Mouse (Mus musculus): ENCODE results near the gene Isg20l2.
A peak's percentile ranks its signal among the peaks of the same experiment; 100 is the strongest.

The Isg20l2 gene

DNA sequence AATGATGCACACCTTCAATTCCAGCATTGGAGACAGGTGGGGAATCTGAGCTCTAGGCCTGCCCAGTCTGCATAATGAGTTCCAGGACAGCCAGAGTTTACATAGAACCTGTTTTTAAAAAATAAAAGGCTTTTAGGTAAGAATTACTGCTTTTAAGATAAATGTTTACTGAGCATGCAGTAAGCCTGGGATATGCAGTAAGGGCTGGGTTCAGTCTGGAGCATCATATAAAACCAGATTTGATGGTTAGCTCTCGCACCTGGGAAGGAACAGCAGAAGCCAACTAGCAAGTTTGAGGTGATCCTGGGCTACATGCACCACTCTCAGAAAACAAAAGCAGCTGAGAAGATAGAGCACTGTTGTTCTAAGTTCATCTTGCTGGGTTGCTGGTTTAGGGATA lies 11.6 kb upstream of the Isg20l2 start:
- H3K36me3 ChIP-seq (ENCODE audit: insufficient read depth, low read length): peaks cover 81% of the 10 kb centered on the region
- no peaks in the 10 kb centered on the region for H3K9me3 ChIP-seq (ENCODE audit: low read length)
- peak overlapping the region; percentile 92; the same call in 1 of the 2 replicates for H3K4me3 ChIP-seq (replicated peaks; ENCODE audit: low read length)
- H3K27me3 ChIP-seq (ENCODE audit: insufficient read depth, low read length): no peaks in the 10 kb centered on the region
- TF ChIP-seq POU5F1 (IDR thresholded peaks at IDR 0.05; ENCODE audit: borderline replicate concordance, low read length) (no peak), CTCF (conservative IDR thresholded peaks at IDR 0.05; ENCODE audit: low read length) (no peak), NANOG (IDR thresholded peaks at IDR 0.05; ENCODE audit: borderline replicate concordance, low read length) (no peak)
- peaks cover 72% of the 10 kb centered on the region for H3K4me1 ChIP-seq (replicated peaks; ENCODE audit: low read depth, low read length)

- peaks cover 81% of the 10 kb centered on the region for H3K36me3 ChIP-seq (ENCODE audit: insufficient read depth, low read length)
- H3K4me3 ChIP-seq (replicated peaks; ENCODE audit: low read length): peak within 1 kb of the TSS; percentile 92
- H3K27me3 ChIP-seq (ENCODE audit: insufficient read depth, low read length): no peaks in the 10 kb centered on the region
- H3K4me1 ChIP-seq (replicated peaks; ENCODE audit: low read depth, low read length): peaks cover 71% of the 10 kb centered on the region
- no peak for TF ChIP-seq NANOG (IDR thresholded peaks at IDR 0.05; ENCODE audit: borderline replicate concordance, low read length)
- no peak for TF ChIP-seq POU5F1 (IDR thresholded peaks at IDR 0.05; ENCODE audit: borderline replicate concordance, low read length)
- no peak for TF ChIP-seq CTCF (conservative IDR thresholded peaks at IDR 0.05; ENCODE audit: low read length)
- no peaks in the 10 kb centered on the region for H3K9me3 ChIP-seq (ENCODE audit: low read length)
Measured at GRCm38 (mm10) chr3:87919336-87920108, 10.6 kb upstream of the Isg20l2 start, which contains the start of gene Mrpl24. Gene Mrpl24, plus strand, starts transcription at chr3:87919506.

DNA sequence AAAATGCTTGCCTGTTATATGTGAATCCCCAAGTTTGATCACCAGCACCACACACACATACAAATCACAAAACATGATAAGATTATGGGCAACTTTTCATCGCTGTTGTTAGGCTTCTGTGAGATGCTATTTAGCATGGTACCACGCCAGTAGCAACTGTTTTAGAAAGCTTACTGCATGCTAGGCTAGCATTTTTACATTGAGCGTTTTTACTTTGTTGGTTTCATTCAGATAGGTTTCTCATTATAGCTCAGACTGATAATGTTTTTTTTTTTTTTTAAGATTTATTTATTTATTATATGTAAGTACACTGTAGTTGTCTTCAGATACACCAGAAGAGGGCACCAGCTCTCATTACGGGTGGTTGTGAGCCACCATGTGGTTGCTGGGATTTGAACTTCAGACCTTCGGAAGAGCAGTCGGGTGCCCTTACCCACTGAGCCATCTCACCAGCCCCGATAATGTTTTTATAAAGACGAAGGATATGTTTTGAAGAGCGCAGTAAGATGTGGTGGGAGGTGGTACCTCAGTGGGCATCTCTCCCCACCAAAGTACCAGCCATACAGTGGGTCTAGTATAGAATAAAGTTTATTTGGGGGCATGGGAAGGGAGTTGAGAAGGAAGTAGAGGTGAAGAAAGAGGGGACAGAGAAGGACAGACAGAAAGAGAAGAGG lies 9.7 kb upstream of the Isg20l2 start:
- H3K4me1 ChIP-seq (replicated peaks; ENCODE audit: low read depth, low read length): peaks cover 72% of the 10 kb centered on the region
- TF ChIP-seq CTCF (conservative IDR thresholded peaks at IDR 0.05; ENCODE audit: low read length) (no peak), POU5F1 (IDR thresholded peaks at IDR 0.05; ENCODE audit: borderline replicate concordance, low read length) (no peak), NANOG (IDR thresholded peaks at IDR 0.05; ENCODE audit: borderline replicate concordance, low read length) (no peak)
- no peaks in the 10 kb centered on the region for H3K9me3 ChIP-seq (ENCODE audit: low read length)
- peaks cover 81% of the 10 kb centered on the region for H3K36me3 ChIP-seq (ENCODE audit: insufficient read depth, low read length)
- H3K4me3 ChIP-seq (replicated peaks; ENCODE audit: low read length): peak overlapping the region; percentile 92
- no peaks in the 10 kb centered on the region for H3K27me3 ChIP-seq (ENCODE audit: insufficient read depth, low read length)

- Histone ChIP-seq H3K4me1 (replicated peaks; ENCODE audit: low read depth, low read length) (peaks cover 48% of the 10 kb centered on the region), H3K36me3 (ENCODE audit: insufficient read depth, low read length) (peaks cover 80% of the 10 kb centered on the region), H3K9me3 (ENCODE audit: low read length) (peaks cover 8% of the 10 kb centered on the region), H3K27me3 (ENCODE audit: insufficient read depth, low read length) (no peaks in the 10 kb centered on the region), H3K4me3 (replicated peaks; ENCODE audit: low read length) (no peak overlapping the region)
- TF ChIP-seq NANOG (IDR thresholded peaks at IDR 0.05; ENCODE audit: borderline replicate concordance, low read length) (no peak), POU5F1 (IDR thresholded peaks at IDR 0.05; ENCODE audit: borderline replicate concordance, low read length) (no peak)
Measured at GRCm38 (mm10) chr3:87924996-87925395, 5.1 kb upstream of the Isg20l2 start.

GRCm38 (mm10) chr3:87927452-87927851 lies 2.7 kb upstream of the Isg20l2 start:
- H3K27me3 ChIP-seq (ENCODE audit: insufficient read depth, low read length): no peaks in the 10 kb centered on the region
- TF ChIP-seq POU5F1 (IDR thresholded peaks at IDR 0.05; ENCODE audit: borderline replicate concordance, low read length): no peak
- no peak for TF ChIP-seq CTCF (conservative IDR thresholded peaks at IDR 0.05; ENCODE audit: low read length)
- no peak for TF ChIP-seq NANOG (IDR thresholded peaks at IDR 0.05; ENCODE audit: borderline replicate concordance, low read length)
- H3K4me3 ChIP-seq (replicated peaks; ENCODE audit: low read length): no peak overlapping the region
- peaks cover 76% of the 10 kb centered on the region for H3K36me3 ChIP-seq (ENCODE audit: insufficient read depth, low read length)
- peaks cover 8% of the 10 kb centered on the region for H3K9me3 ChIP-seq (ENCODE audit: low read length)
- H3K4me1 ChIP-seq (replicated peaks; ENCODE audit: low read depth, low read length): peaks cover 48% of the 10 kb centered on the region

GRCm38 (mm10) chr3:87929341-87930077 lies 605 bp upstream of the Isg20l2 start:
- Histone ChIP-seq H3K36me3 (ENCODE audit: insufficient read depth, low read length) (peaks cover 75% of the 10 kb centered on the region), H3K9me3 (ENCODE audit: low read length) (peaks cover 8% of the 10 kb centered on the region), H3K4me3 (replicated peaks; ENCODE audit: low read length) (peak overlapping the region; percentile 94), H3K27me3 (ENCODE audit: insufficient read depth, low read length) (no peaks in the 10 kb centered on the region), H3K4me1 (replicated peaks; ENCODE audit: low read depth, low read length) (peaks cover 58% of the 10 kb centered on the region)
- no peak for TF ChIP-seq CTCF (conservative IDR thresholded peaks at IDR 0.05; ENCODE audit: low read length)
- no peak for TF ChIP-seq NANOG (IDR thresholded peaks at IDR 0.05; ENCODE audit: borderline replicate concordance, low read length)
- no peak for TF ChIP-seq POU5F1 (IDR thresholded peaks at IDR 0.05; ENCODE audit: borderline replicate concordance, low read length)

- Histone ChIP-seq H3K4me1 (replicated peaks; ENCODE audit: low read depth, low read length) (peaks cover 69% of the 10 kb centered on the region), H3K36me3 (ENCODE audit: insufficient read depth, low read length) (peaks cover 79% of the 10 kb centered on the region), H3K27me3 (ENCODE audit: insufficient read depth, low read length) (no peaks in the 10 kb centered on the region), H3K4me3 (replicated peaks; ENCODE audit: low read length) (no peak overlapping the region), H3K9me3 (ENCODE audit: low read length) (peaks cover 5% of the 10 kb centered on the region)
- TF ChIP-seq CTCF (conservative IDR thresholded peaks at IDR 0.05; ENCODE audit: low read length): no peak
- TF ChIP-seq NANOG (IDR thresholded peaks at IDR 0.05; ENCODE audit: borderline replicate concordance, low read length): no peak
- no peak for TF ChIP-seq POU5F1 (IDR thresholded peaks at IDR 0.05; ENCODE audit: borderline replicate concordance, low read length)
Measured at GRCm38 (mm10) chr3:87934026-87934425, 3.9 kb downstream of the Isg20l2 start.

DNA sequence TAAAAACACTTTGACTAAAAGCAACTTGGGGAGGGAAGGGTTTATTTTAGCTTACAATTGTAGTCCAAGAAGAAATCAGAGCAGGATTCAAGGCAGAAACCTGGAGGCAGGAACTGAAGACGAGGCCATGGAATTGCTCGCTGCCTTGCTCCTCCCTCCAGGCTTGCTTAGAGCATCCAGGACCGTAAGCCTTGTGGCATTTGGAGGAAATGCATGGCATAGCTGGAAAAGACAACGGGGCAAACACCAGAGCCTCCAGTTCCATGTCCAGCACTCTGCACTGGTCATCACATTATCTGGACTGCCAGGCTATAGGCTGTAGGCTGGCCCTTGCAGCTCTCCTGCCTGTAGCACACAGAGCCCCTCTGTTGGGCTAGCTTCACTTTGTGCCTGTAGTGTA lies 4.4 kb downstream of the Isg20l2 start:
- H3K9me3 ChIP-seq (ENCODE audit: low read length): peaks cover under 1% of the 10 kb centered on the region
- H3K36me3 ChIP-seq (ENCODE audit: insufficient read depth, low read length): peaks cover 84% of the 10 kb centered on the region
- TF ChIP-seq NANOG (IDR thresholded peaks at IDR 0.05; ENCODE audit: borderline replicate concordance, low read length) (no peak), POU5F1 (IDR thresholded peaks at IDR 0.05; ENCODE audit: borderline replicate concordance, low read length) (no peak), CTCF (conservative IDR thresholded peaks at IDR 0.05; ENCODE audit: low read length) (no peak)
- peaks cover 65% of the 10 kb centered on the region for H3K4me1 ChIP-seq (replicated peaks; ENCODE audit: low read depth, low read length)
- no peaks in the 10 kb centered on the region for H3K27me3 ChIP-seq (ENCODE audit: insufficient read depth, low read length)
- no peak overlapping the region for H3K4me3 ChIP-seq (replicated peaks; ENCODE audit: low read length)

Data from E14TG2a.4 (cell line).